Mouse (Mus musculus) forebrain, postnatal 0 days (tissue): ENCODE measurements around the gene Aco2. TPM values are rescaled to one million over a fixed set of nuclear protein-coding genes. Genes with fewer than 3 reads are reported as not detected.

ENCODE experiments used
- ATAC-seq: fragments of 200-750 bp; cut with Nextera tagmentation; 2 replicates; pipeline ENCODE4 v1.8.0; 2017; ENCODE audit warnings: mild to moderate bottlenecking, moderate library complexity
- DNase-seq: peaks from one replicate; pipeline ENCODE4 v3.0.0-alpha.2; 2015
- H3K27ac ChIP-seq: fragments of 300-500 bp; sonication (generic); 2 replicates; pipeline ENCODE4 v1.5.1; 2014; ENCODE audit warnings: low read depth, mild to moderate bottlenecking, antibody characterized with exemption, low read length, moderate library complexity, mixed read lengths
- H3K27me3 ChIP-seq: fragments of 300-500 bp; sonication (generic); 2 replicates; pipeline ENCODE4 v1.6.1; 2014; ENCODE audit warnings: mild to moderate bottlenecking, low read length, mixed read lengths; ENCODE audit not compliant: insufficient read depth
- H3K36me3 ChIP-seq: fragments of 300-500 bp; sonication (generic); 2 replicates; pipeline ENCODE4 v1.6.1; 2014; ENCODE audit warnings: mild to moderate bottlenecking, moderate library complexity; ENCODE audit not compliant: insufficient read depth
- H3K4me1 ChIP-seq: fragments of 300-500 bp; sonication (generic); 2 replicates; pipeline ENCODE4 v1.6.1; 2014; ENCODE audit warnings: antibody characterized with exemption; ENCODE audit not compliant: insufficient read depth
- H3K4me2 ChIP-seq: fragments of 300-500 bp; sonication (generic); 2 replicates; pipeline ENCODE4 v1.6.1; 2014; ENCODE audit warnings: low read depth, mild to moderate bottlenecking, moderate library complexity
- H3K4me3 ChIP-seq: fragments of 300-500 bp; sonication (generic); 2 replicates; pipeline ENCODE4 v1.5.1; 2014; ENCODE audit warnings: low read depth, low read length, mixed read lengths
- H3K9ac ChIP-seq: fragments of 300-500 bp; sonication (generic); 2 replicates; pipeline ENCODE4 v1.6.1; 2014; ENCODE audit warnings: mild to moderate bottlenecking
- H3K9me3 ChIP-seq: fragments of 300-500 bp; sonication (generic); 2 replicates; pipeline ENCODE4 v1.6.1; 2016; ENCODE audit warnings: low read length
- CTCF ChIP-seq: sonication (generic); IDR thresholded peaks from 2 replicates; pipeline ENCODE4 v1.5.1; 2016; ENCODE audit warnings: antibody characterized with exemption, control low read depth, low read depth
- WGBS: fragments of 180-500 bp; shearing (Covaris S2); extraction: QIAGEN DNeasy Blood & Tissue Kit; methylation state at CpG from one replicate; pipeline ENCODE4 v1.1.7; 2014; 5-methylcytosine and 5-hydroxymethylcytosine counted together
- polyA plus RNA-seq: library from polyadenylated mRNA; unstranded; fragments of >200 nt; fragmentation: Nextera tagmentation; extraction: Ambion mirVana; gene quantifications from 2 replicates; pipeline ENCODE4 v1.2.1, GENCODE M21; 2015
- total RNA-seq: library from RNA; depleted of rRNA; stranded (reverse); fragments of >200 nt; gene quantifications from 2 replicates; pipeline ENCODE4 v1.2.3, GENCODE M21; 2014

The Aco2 gene
- total and polyA plus RNA-seq, 2 experiments from 2014 or later, result 251 to 357 TPM

GRCm38 (mm10) chr15:81891140-81891802, 19.2 kb downstream of the Aco2 start:
- H3K9ac ChIP-seq, result no peak overlapping the region
- DNase-seq (no peak), ATAC-seq (no peak)
- H3K4me1 ChIP-seq, result no peaks in the 10 kb centered on the region
- no peak overlapping the region for H3K4me3 ChIP-seq
- 92% methylated on average over 7 of the region's 7 CpGs for WGBS
- no peak overlapping the region for H3K27ac ChIP-seq
- no peaks in the 10 kb centered on the region for H3K9me3 ChIP-seq
- H3K4me2 ChIP-seq, result no peak overlapping the region
- no peaks in the 10 kb centered on the region for H3K27me3 ChIP-seq
- peaks cover 52% of the 10 kb centered on the region for H3K36me3 ChIP-seq
- TF ChIP-seq CTCF, result no peak

DNA sequence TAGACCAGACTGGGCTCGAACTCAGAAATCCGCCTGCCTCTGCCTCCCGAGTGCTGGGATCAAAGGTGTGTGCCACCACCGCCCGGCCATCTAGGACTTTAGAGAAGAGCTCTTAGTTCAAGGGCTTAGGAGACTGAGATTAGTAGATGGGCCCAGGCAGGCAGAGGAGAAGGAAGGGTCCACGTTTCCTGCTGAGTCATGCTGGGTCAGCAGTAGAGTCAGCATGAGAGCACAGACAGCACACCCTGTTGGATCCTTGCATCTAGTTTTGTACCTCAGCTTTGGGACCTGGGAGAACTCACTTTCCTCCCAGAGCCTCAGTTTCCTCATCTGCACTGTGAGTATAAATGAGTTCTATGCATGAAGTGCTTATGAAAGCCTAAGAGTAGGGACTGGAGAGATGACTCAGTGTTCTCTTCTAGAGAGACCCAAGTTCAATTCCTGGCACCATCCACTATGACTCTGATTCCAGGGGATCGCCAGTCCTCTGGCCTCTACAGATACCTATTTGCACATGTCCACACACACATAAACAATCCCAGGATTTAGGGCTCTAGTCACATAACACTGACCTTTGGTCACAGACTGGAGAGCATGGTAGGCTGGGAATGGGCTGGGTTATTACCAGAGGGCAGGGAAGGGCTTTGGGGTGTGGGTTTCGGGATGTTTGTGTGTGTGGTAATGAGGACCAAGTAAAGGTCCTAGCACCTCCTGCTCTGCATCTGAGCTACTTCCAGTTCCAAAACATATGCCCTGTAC, 19.9 kb downstream of the Aco2 start:
- no peak overlapping the region for H3K27ac ChIP-seq
- TF ChIP-seq CTCF, result no peak
- H3K4me3 ChIP-seq, result no peak overlapping the region
- H3K4me2 ChIP-seq, result no peak overlapping the region
- H3K36me3 ChIP-seq, result peaks cover 57% of the 10 kb centered on the region
- no peaks in the 10 kb centered on the region for H3K9me3 ChIP-seq
- 95% methylated on average over 8 of the region's 8 CpGs for WGBS
- DNase-seq, result no peak
- no peak overlapping the region for H3K9ac ChIP-seq
- H3K4me1 ChIP-seq, result no peaks in the 10 kb centered on the region
- no peaks in the 10 kb centered on the region for H3K27me3 ChIP-seq
- no peak for ATAC-seq

DNA sequence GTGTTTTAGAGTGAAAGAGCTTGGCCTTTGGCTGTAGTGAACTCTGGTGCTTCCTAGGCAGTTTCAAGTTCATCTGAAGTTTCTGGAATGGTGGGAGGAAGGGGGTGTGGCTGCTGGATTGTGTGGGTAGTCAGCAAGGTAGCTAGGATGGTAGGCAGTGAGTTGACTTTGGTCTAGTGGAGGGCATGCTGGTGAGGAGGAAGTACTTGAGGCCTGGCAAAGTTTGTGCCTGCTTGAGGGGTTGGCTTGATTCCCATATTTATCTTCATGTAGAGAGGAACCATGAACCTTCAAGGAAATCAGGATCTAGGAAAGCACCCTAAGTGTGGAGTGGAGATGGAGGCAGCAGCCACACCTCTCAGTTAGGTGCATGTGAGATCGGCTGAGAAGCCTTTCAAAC, 21.9 kb downstream of the Aco2 start:
- WGBS, result 88% methylated on average over 1 of the region's 1 CpGs
- DNase-seq, result no peak
- H3K4me1 ChIP-seq, result no peaks in the 10 kb centered on the region
- no peak for TF ChIP-seq CTCF
- no peak overlapping the region for H3K9ac ChIP-seq
- no peak for ATAC-seq
- H3K27ac ChIP-seq, result no peak overlapping the region
- no peak overlapping the region for H3K4me3 ChIP-seq
- H3K4me2 ChIP-seq, result no peak overlapping the region
- H3K27me3 ChIP-seq, result no peaks in the 10 kb centered on the region
- H3K36me3 ChIP-seq, result peaks cover 73% of the 10 kb centered on the region
- no peaks in the 10 kb centered on the region for H3K9me3 ChIP-seq

GRCm38 (mm10) chr15:81896407-81896806, 24.3 kb downstream of the Aco2 start:
- Histone ChIP-seq H3K27me3 (no peaks in the 10 kb centered on the region), H3K9me3 (no peaks in the 10 kb centered on the region), H3K36me3 (peaks cover 72% of the 10 kb centered on the region), H3K4me3 (no peak overlapping the region), H3K4me1 (no peaks in the 10 kb centered on the region), H3K27ac (peak overlapping the region; percentile 9; the same call in 1 of the 2 replicates), H3K9ac (no peak overlapping the region), H3K4me2 (no peak overlapping the region)
- DNase-seq (no peak), ATAC-seq (no peak; the same call in 1 of the 2 replicates)
- WGBS, result 87% methylated on average over 2 of the region's 2 CpGs
- no peak for TF ChIP-seq CTCF

- WGBS, result 88% methylated on average over 5 of the region's 5 CpGs
- no peak overlapping the region for H3K4me2 ChIP-seq
- DNase-seq (no peak), ATAC-seq (no peak)
- no peak overlapping the region for H3K4me3 ChIP-seq
- no peaks in the 10 kb centered on the region for H3K9me3 ChIP-seq
- H3K36me3 ChIP-seq, result peaks cover 69% of the 10 kb centered on the region
- no peaks in the 10 kb centered on the region for H3K4me1 ChIP-seq
- H3K27ac ChIP-seq, result no peak overlapping the region
- no peak overlapping the region for H3K9ac ChIP-seq
- H3K27me3 ChIP-seq, result no peaks in the 10 kb centered on the region
- no peak for TF ChIP-seq CTCF
These were observed 25.6 kb downstream of the Aco2 start for GRCm38 (mm10) chr15:81897607-81898285.

DNA sequence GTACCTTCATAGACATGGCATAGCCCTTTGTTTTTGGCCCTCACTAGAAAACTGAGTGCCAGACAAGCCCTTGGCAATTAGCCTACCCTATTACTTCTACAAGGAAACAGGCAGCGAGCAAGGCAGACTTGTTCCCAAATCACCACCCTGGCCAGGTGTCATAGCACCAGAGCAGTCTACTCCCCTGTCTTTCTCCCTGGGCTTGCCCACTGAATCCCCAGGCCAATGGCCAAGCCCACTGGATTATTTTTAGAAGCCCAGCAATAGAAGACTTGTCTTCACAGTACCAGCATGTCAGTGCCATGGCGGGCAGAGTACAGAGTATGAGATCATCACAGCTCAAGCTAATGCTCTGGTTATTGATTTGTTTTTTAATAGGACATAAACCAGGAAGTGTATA, 26.6 kb downstream of the Aco2 start:
- no peaks in the 10 kb centered on the region for H3K4me1 ChIP-seq
- no peaks in the 10 kb centered on the region for H3K9me3 ChIP-seq
- DNase-seq (no peak), ATAC-seq (no peak)
- H3K27me3 ChIP-seq, result no peaks in the 10 kb centered on the region
- H3K9ac ChIP-seq, result no peak overlapping the region
- 76% methylated on average over 2 of the region's 2 CpGs for WGBS
- TF ChIP-seq CTCF, result no peak
- H3K4me2 ChIP-seq, result no peak overlapping the region
- no peak overlapping the region for H3K4me3 ChIP-seq
- H3K27ac ChIP-seq, result no peak overlapping the region
- H3K36me3 ChIP-seq, result peaks cover 79% of the 10 kb centered on the region

DNA sequence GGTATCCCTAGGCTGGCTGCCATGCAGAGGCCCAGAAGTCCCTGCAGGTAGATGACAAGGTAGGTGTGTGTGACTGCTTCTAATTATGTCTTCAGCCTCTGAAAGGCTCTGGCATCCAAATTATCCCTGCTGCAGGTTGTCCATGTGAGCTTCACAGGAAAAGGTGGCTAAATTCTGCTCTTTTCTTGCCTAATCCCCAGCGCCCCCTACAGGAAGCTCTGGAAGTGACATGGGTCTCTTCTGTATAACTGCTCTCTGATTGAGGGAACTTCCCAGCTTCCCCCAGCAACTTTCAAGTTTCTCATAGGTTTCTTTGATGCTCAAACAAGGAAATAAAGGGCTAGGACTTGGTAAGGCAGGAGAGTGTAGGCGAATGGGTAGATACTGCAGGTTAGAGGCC, 32.8 kb downstream of the Aco2 start:
- ATAC-seq, result peak; percentile 27; the same call in 1 of the 2 replicates
- Histone ChIP-seq H3K4me2 (no peak overlapping the region), H3K36me3 (peaks cover 87% of the 10 kb centered on the region), H3K27me3 (no peaks in the 10 kb centered on the region), H3K9ac (no peak overlapping the region), H3K27ac (no peak overlapping the region), H3K4me3 (no peak overlapping the region), H3K9me3 (no peaks in the 10 kb centered on the region), H3K4me1 (no peaks in the 10 kb centered on the region)
- TF ChIP-seq CTCF, result peak; percentile 81
- 34% methylated on average over 2 of the region's 2 CpGs for whole genome bisulfite sequencing
- peak; percentile 75 for DNase-seq
